Mouse (Mus musculus): ENCODE data around the gene Plpp1. TPM values are rescaled to one million over a fixed set of nuclear protein-coding genes. Genes with fewer than 3 reads are reported as not detected.

The Plpp1 gene
- 109 TPM for polyA plus RNA-seq (2014; fragmentation: Illumina TruSeq; extraction: RNeasy Lipid Tissue Mini Kit (QIAGEN cat#74804); ENCODE audit: low read depth, low replicate concordance)

DNA sequence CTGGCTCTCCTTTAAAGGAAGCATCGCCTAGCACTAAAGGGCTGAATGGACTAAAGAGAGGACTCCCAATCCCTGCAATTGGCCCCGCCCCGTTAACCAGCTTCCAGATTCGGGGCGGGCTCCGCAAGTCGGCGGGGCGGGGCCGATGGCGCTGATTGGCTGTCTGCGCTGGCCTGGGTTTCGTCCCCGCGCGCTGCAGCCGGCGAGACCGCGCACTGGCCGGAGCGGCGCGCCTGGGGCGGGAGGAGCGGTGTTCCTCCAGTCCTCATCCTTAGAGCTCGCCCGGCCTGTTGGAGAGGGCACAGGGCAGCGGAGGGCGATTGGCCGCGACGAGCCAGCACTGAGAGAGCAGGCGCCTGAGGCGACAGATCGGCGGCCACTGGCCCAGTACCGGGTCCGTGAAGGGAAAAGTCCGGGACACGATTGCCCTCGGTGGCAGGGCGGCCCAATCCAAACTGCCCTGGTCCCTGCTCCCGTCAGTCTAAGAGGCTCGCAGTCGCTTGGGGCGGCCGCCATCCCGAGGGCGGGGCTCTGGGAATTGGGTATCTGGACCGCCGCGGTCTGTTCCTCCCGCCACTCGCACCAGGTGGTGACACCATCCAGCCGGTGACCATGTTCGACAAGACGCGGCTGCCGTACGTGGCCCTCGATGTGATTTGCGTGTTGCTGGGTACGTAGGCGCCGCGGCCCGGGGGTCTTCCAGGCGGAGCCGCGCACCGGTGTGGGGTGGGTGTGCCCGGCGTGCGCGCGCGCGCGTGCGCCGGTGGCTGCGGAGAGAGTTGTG lies at the start of gene Plpp1:
Gene Plpp1 (plus strand): TSS at position 196 of the 784 bp plus-strand sequence.

Other genes starting within 250 kb of the Plpp1 start
- gene Il31ra, start 206.4 kb upstream of the Plpp1 start, polyA plus RNA-seq (2014; fragmentation: Illumina TruSeq; extraction: RNeasy Lipid Tissue Mini Kit (QIAGEN cat#74804); ENCODE audit: low read depth, low replicate concordance), result not detected
- gene Ddx4, start 148.3 kb upstream of the Plpp1 start, polyA plus RNA-seq (2014; fragmentation: Illumina TruSeq; extraction: RNeasy Lipid Tissue Mini Kit (QIAGEN cat#74804); ENCODE audit: low read depth, low replicate concordance), result not detected
- gene Slc38a9, start 140.0 kb upstream of the Plpp1 start, polyA plus RNA-seq (2014; fragmentation: Illumina TruSeq; extraction: RNeasy Lipid Tissue Mini Kit (QIAGEN cat#74804); ENCODE audit: low read depth, low replicate concordance), result 11.9 TPM
- gene Mtrex, start 126.6 kb downstream of the Plpp1 start, polyA plus RNA-seq (2014; fragmentation: Illumina TruSeq; extraction: RNeasy Lipid Tissue Mini Kit (QIAGEN cat#74804); ENCODE audit: low read depth, low replicate concordance), result 67.9 TPM
- gene Dhx29, start 126.7 kb downstream of the Plpp1 start, polyA plus RNA-seq (2014; fragmentation: Illumina TruSeq; extraction: RNeasy Lipid Tissue Mini Kit (QIAGEN cat#74804); ENCODE audit: low read depth, low replicate concordance), result 19.3 TPM
- gene Ccno, start 187.0 kb downstream of the Plpp1 start, polyA plus RNA-seq (2014; fragmentation: Illumina TruSeq; extraction: RNeasy Lipid Tissue Mini Kit (QIAGEN cat#74804); ENCODE audit: low read depth, low replicate concordance), result not detected
- not detected for gene Mcidas, start 193.1 kb downstream of the Plpp1 start, polyA plus RNA-seq (2014; fragmentation: Illumina TruSeq; extraction: RNeasy Lipid Tissue Mini Kit (QIAGEN cat#74804); ENCODE audit: low read depth, low replicate concordance)
- gene Cdc20b, start 234.3 kb downstream of the Plpp1 start, polyA plus RNA-seq (2014; fragmentation: Illumina TruSeq; extraction: RNeasy Lipid Tissue Mini Kit (QIAGEN cat#74804); ENCODE audit: low read depth, low replicate concordance), result not detected
- 68.9 TPM for gene Gpx8, start 245.6 kb downstream of the Plpp1 start, polyA plus RNA-seq (2014; fragmentation: Illumina TruSeq; extraction: RNeasy Lipid Tissue Mini Kit (QIAGEN cat#74804); ENCODE audit: low read depth, low replicate concordance)